ENCODE assay signal across 9 mouse cellular contexts in genomic region chr10:93813755-93814154, GRCm38 (mm10). TPM values are rescaled to one million over a fixed set of nuclear protein-coding genes. Genes with fewer than 3 reads are reported as not detected.
DNase-seq lines count a peak whose midpoint lies in the region; ATAC-seq lines count a peak whose summit lies in the region.
"Had no signal": no experiment of that assay in that cellular context is flagged by ENCODE, and none has a peak within 500 bp of the region (broad histone marks: within the 10 kb centered on the region; RNA-seq: fewer than 3 reads in every experiment).

No protein-coding gene starts in this region.

- peak; percentile 13 for DNase-seq in gastrocnemius, adult 18-20 months (ENCODE audit: low spot score)
- DNase-seq in gastrocnemius, adult 8-10 months (ENCODE audit: low spot score in 2 of 2) = no peak
- peak; percentile 40 for DNase-seq in neural tube, embryonic 11.5 days (ENCODE audit: low spot score)
- no peak for DNase-seq in neural tube, embryonic 10.5 days (ENCODE audit: extremely low spot score, low spot score)
- DNase-seq in skeletal muscle tissue, adult 2 months (ENCODE audit: low read depth, low spot score) = peak; percentile 13
- no peak for DNase-seq in urinary bladder, postnatal 25 days (ENCODE audit: low spot score)

- H3K9me3 ChIP-seq in neural tube, embryonic 11.5 days (ENCODE audit: control insufficient read depth, low read length) = no peaks in the 10 kb centered on the region
- H3K9me3 ChIP-seq in hindbrain, embryonic 16.5 days (ENCODE audit: control insufficient read depth, low read length) = no peaks in the 10 kb centered on the region
- no peaks in the 10 kb centered on the region for H3K9me3 ChIP-seq in kidney, embryonic 14.5 days (ENCODE audit: control insufficient read depth, low read length)

- H3K9ac ChIP-seq in neural tube, embryonic 11.5 days (ENCODE audit: low read length) = no peak overlapping the region
- no peak overlapping the region for H3K9ac ChIP-seq in hindbrain, embryonic 16.5 days (ENCODE audit: low read depth, low read length)
- H3K9ac ChIP-seq in kidney, embryonic 14.5 days (ENCODE audit: low read depth, low read length) = no peak overlapping the region
- H3K9ac ChIP-seq: liver, embryonic 14.5 days had no signal

- WGBS in neural tube, embryonic 11.5 days = 71% methylated on average over 10 of the region's 10 CpGs
- 45% methylated on average over 10 of the region's 10 CpGs for WGBS in hindbrain, embryonic 16.5 days
- WGBS in kidney, embryonic 14.5 days = 88% methylated on average over 10 of the region's 10 CpGs

- no peak overlapping the region for H3K4me2 ChIP-seq in neural tube, embryonic 11.5 days (ENCODE audit: low read depth)
- peak overlapping the region; percentile 15; the same call in 1 of the 2 replicates for H3K4me2 ChIP-seq in hindbrain, embryonic 16.5 days (ENCODE audit: low read length)
- no peak overlapping the region for H3K4me2 ChIP-seq in kidney, embryonic 14.5 days (replicated peaks; ENCODE audit: low read depth, low read length)

- H3K4me1 ChIP-seq in neural tube, embryonic 11.5 days (ENCODE audit: control insufficient read depth, insufficient read depth, low read length) = no peaks in the 10 kb centered on the region
- H3K4me1 ChIP-seq in hindbrain, embryonic 16.5 days (ENCODE audit: control insufficient read depth, insufficient read depth, low read depth, low read length) = no peaks in the 10 kb centered on the region
- H3K4me1 ChIP-seq in kidney, embryonic 14.5 days (ENCODE audit: control insufficient read depth, insufficient read depth, low read length) = no peaks in the 10 kb centered on the region

- H3K27me3 ChIP-seq in neural tube, embryonic 11.5 days (ENCODE audit: control insufficient read depth, insufficient read depth, low read length) = no peaks in the 10 kb centered on the region
- no peaks in the 10 kb centered on the region for H3K27me3 ChIP-seq in hindbrain, embryonic 16.5 days (replicated peaks; ENCODE audit: control insufficient read depth, insufficient read depth, low read length)
- H3K27me3 ChIP-seq in kidney, embryonic 14.5 days (ENCODE audit: control insufficient read depth, insufficient read depth, low read length) = no peaks in the 10 kb centered on the region

- H3K36me3 ChIP-seq in neural tube, embryonic 11.5 days (ENCODE audit: control insufficient read depth, insufficient read depth, low read length) = no peaks in the 10 kb centered on the region
- H3K36me3 ChIP-seq in hindbrain, embryonic 16.5 days (ENCODE audit: control insufficient read depth, insufficient read depth, low read length) = no peaks in the 10 kb centered on the region
- H3K36me3 ChIP-seq in kidney, embryonic 14.5 days (ENCODE audit: control insufficient read depth, insufficient read depth, low read length) = no peaks in the 10 kb centered on the region

- H3K27ac ChIP-seq in neural tube, embryonic 11.5 days (ENCODE audit: low read depth, low read length) = no peak overlapping the region
- H3K27ac ChIP-seq in hindbrain, embryonic 16.5 days (ENCODE audit: low read depth, low read length) = no peak overlapping the region
- H3K27ac ChIP-seq in kidney, embryonic 14.5 days (ENCODE audit: low read depth, low read length) = no peak overlapping the region
- H3K27ac ChIP-seq: liver, embryonic 14.5 days had no signal

- ATAC-seq in neural tube, embryonic 11.5 days (ENCODE audit: insufficient read depth, low FRiP score, low TSS enrichment) = no peak
- ATAC-seq in hindbrain, embryonic 16.5 days = peak; percentile 50
- ATAC-seq in kidney, embryonic 14.5 days (ENCODE audit: low FRiP score, low TSS enrichment) = no peak

- no peak overlapping the region for H3K4me3 ChIP-seq in neural tube, embryonic 11.5 days (ENCODE audit: low read depth, low read length)
- no peak overlapping the region for H3K4me3 ChIP-seq in hindbrain, embryonic 16.5 days (ENCODE audit: low read length)
- no peak overlapping the region for H3K4me3 ChIP-seq in kidney, embryonic 14.5 days (ENCODE audit: low read length)

RNA-seq across cellular contexts. Expression of gene Usp44, which starts 17.6 kb away (rescaled TPM):
- total RNA-seq in gastrocnemius, adult 18-20 months (2021) = under 1 TPM; 0.17 to 0.57 TPM
- total RNA-seq in gastrocnemius, adult 8-10 months (2022) = under 1 TPM in 3 of 4 experiments, not detected in 1; 0.34 to 0.67 (median 0.48) TPM
- 6.4 and 9.1 TPM in 2 replicates for polyA plus RNA-seq in neural tube, embryonic 11.5 days (2014; fragmentation: Nextera tagmentation; extraction: Ambion mirVana)
- polyA plus RNA-seq in hindbrain, embryonic 16.5 days (2015; fragmentation: Nextera tagmentation; extraction: Ambion mirVana) = 0.27 and 0.29 TPM in 2 replicates
- polyA plus RNA-seq in kidney, embryonic 14.5 days (2014; fragmentation: Nextera tagmentation; extraction: Ambion mirVana) = 1.1 and 1.4 TPM in 2 replicates

Comparison
In these comparisons a context has a peak if more than half of its experiments do, and no peak if none do; other contexts are left out.
1. DNase-seq: peak in gastrocnemius, adult 18-20 months (single experiment), neural tube, embryonic 11.5 days (single experiment) and skeletal muscle tissue, adult 2 months (single experiment); none in gastrocnemius, adult 8-10 months (0 of 2), neural tube, embryonic 10.5 days (single experiment) and urinary bladder, postnatal 25 days (single experiment).